Comparison of ENCODE assay signal across 9 mouse cellular contexts in the genomic region with DNA sequence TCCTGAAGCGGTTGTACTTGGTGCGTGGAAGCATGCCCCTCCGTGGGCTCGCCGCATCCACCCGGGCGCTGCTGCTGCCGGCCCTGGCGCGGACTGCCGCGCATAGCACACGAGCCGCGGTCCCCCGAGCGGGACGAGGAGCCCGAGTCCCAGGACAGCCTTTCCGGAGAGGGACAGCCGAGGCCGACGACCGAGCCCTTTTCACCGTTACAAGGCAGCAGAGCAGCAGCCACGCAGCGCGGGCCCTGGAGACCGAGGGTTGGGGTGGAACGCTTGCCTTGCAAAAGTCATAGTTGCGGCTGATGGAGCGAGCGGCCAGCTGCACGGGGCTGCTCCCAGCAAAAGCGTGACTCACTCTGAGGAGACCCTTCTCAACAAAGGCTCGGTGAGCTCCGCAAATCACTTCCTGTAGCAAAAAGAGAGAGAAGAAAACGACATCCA. TPM values are rescaled to one million over a fixed set of nuclear protein-coding genes. Genes with fewer than 3 reads are reported as not detected.
A peak's percentile ranks its signal among the peaks of the same experiment; 100 is the strongest.
DNase-seq lines count a peak whose midpoint lies in the region; ATAC-seq lines count a peak whose summit lies in the region.
"Had no signal": no experiment of that assay in that cellular context is flagged by ENCODE, and none has a peak within 500 bp of the region (broad histone marks: within the 10 kb centered on the region; RNA-seq: fewer than 3 reads in every experiment).

No protein-coding gene starts in this region.

- WGBS in kidney, embryonic 14.5 days, result under 1% methylated on average over 38 of the region's 38 CpGs
- under 1% methylated on average over 38 of the region's 38 CpGs for WGBS in embryonic facial prominence, embryonic 15.5 days
- under 1% methylated on average over 38 of the region's 38 CpGs for WGBS in hindbrain, embryonic 13.5 days
- 2% methylated on average over 38 of the region's 38 CpGs for WGBS in liver, embryonic 11.5 days

- no peaks in the 10 kb centered on the region for H3K9me3 ChIP-seq in kidney, embryonic 14.5 days (ENCODE audit: control insufficient read depth, low read length)
- H3K9me3 ChIP-seq in embryonic facial prominence, embryonic 15.5 days (replicated peaks), result no peaks in the 10 kb centered on the region
- H3K9me3 ChIP-seq in hindbrain, embryonic 13.5 days, result no peaks in the 10 kb centered on the region
- no peaks in the 10 kb centered on the region for H3K9me3 ChIP-seq in liver, embryonic 11.5 days (ENCODE audit: control insufficient read depth, low read length)

- H3K9ac ChIP-seq in kidney, embryonic 14.5 days (ENCODE audit: low read depth, low read length), result peak overlapping the region; percentile 46
- peak overlapping the region; percentile 37 for H3K9ac ChIP-seq in embryonic facial prominence, embryonic 15.5 days
- peak overlapping the region; percentile 84 for H3K9ac ChIP-seq in hindbrain, embryonic 13.5 days
- no peak overlapping the region for H3K9ac ChIP-seq in liver, embryonic 11.5 days (ENCODE audit: low read depth, low read length)

- H3K4me2 ChIP-seq in kidney, embryonic 14.5 days (replicated peaks; ENCODE audit: low read depth, low read length), result peak overlapping the region; percentile 79
- H3K4me2 ChIP-seq in embryonic facial prominence, embryonic 15.5 days (replicated peaks), result peak overlapping the region; percentile 96
- H3K4me2 ChIP-seq in hindbrain, embryonic 13.5 days, result peak overlapping the region; percentile 97
- peak overlapping the region; percentile 58 for H3K4me2 ChIP-seq in liver, embryonic 11.5 days

- ATAC-seq in kidney, embryonic 14.5 days (ENCODE audit: low FRiP score, low TSS enrichment), result 0 out of 2 replicates have a peak, but pooled peaks have one; percentile 14
- ATAC-seq in embryonic facial prominence, embryonic 15.5 days (ENCODE audit: insufficient number of reproducible peaks, low FRiP score, low TSS enrichment, low read depth), result 0 out of 2 replicates have a peak, but pooled peaks have one; percentile 9
- ATAC-seq in hindbrain, embryonic 13.5 days (ENCODE audit: low FRiP score), result no peak
- ATAC-seq in liver, embryonic 11.5 days (replicated peaks; ENCODE audit: low FRiP score), result no peak

- peak overlapping the region; percentile 40 for H3K4me3 ChIP-seq in kidney, embryonic 14.5 days (ENCODE audit: low read length)
- peak overlapping the region; percentile 52 for H3K4me3 ChIP-seq in embryonic facial prominence, embryonic 15.5 days (replicated peaks)
- H3K4me3 ChIP-seq in hindbrain, embryonic 13.5 days, result peak overlapping the region; percentile 58
- peak overlapping the region; percentile 34 for H3K4me3 ChIP-seq in liver, embryonic 11.5 days (ENCODE audit: low read depth, low read length)

- no peak for DNase-seq in kidney, postnatal 25 days
- DNase-seq in adrenal gland, postnatal 14 days, result peak; percentile 50
- DNase-seq in liver, embryonic 11.5 days (ENCODE audit: low spot score), result peak; percentile 51
- DNase-seq in right cerebral cortex, postnatal 14 days, result peak; percentile 33
- no peak for DNase-seq in thymus, postnatal 14 days

- peaks cover 8% of the 10 kb centered on the region for H3K4me1 ChIP-seq in kidney, embryonic 14.5 days (ENCODE audit: control insufficient read depth, insufficient read depth, low read length)
- H3K4me1 ChIP-seq in embryonic facial prominence, embryonic 15.5 days, result peaks cover 36% of the 10 kb centered on the region
- H3K4me1 ChIP-seq in hindbrain, embryonic 13.5 days (replicated peaks), result peaks cover 53% of the 10 kb centered on the region
- peaks cover 2% of the 10 kb centered on the region; the same call in 1 of the 2 replicates for H3K4me1 ChIP-seq in liver, embryonic 11.5 days (replicated peaks; ENCODE audit: control insufficient read depth, insufficient read depth, low read length)

- H3K36me3 ChIP-seq in kidney, embryonic 14.5 days (ENCODE audit: control insufficient read depth, insufficient read depth, low read length), result no peaks in the 10 kb centered on the region
- no peaks in the 10 kb centered on the region for H3K36me3 ChIP-seq in embryonic facial prominence, embryonic 15.5 days
- no peaks in the 10 kb centered on the region for H3K36me3 ChIP-seq in hindbrain, embryonic 13.5 days
- H3K36me3 ChIP-seq in liver, embryonic 11.5 days (ENCODE audit: control insufficient read depth, insufficient read depth, low read length), result no peaks in the 10 kb centered on the region

- H3K27me3 ChIP-seq in kidney, embryonic 14.5 days (ENCODE audit: control insufficient read depth, insufficient read depth, low read length), result peaks cover 62% of the 10 kb centered on the region
- peaks cover 47% of the 10 kb centered on the region for H3K27me3 ChIP-seq in embryonic facial prominence, embryonic 15.5 days
- H3K27me3 ChIP-seq in hindbrain, embryonic 13.5 days, result peaks cover 49% of the 10 kb centered on the region
- peaks cover 70% of the 10 kb centered on the region for H3K27me3 ChIP-seq in liver, embryonic 11.5 days (replicated peaks; ENCODE audit: control insufficient read depth, insufficient read depth, low read length)

- H3K27ac ChIP-seq in kidney, embryonic 14.5 days (ENCODE audit: low read depth, low read length), result no peak overlapping the region
- H3K27ac ChIP-seq in embryonic facial prominence, embryonic 15.5 days (replicated peaks), result no peak overlapping the region; the same call in 1 of the 2 replicates
- peak overlapping the region; percentile 44; the same call in 1 of the 2 replicates for H3K27ac ChIP-seq in hindbrain, embryonic 13.5 days
- no peak overlapping the region for H3K27ac ChIP-seq in liver, embryonic 11.5 days (ENCODE audit: low read depth, low read length)

RNA-seq across cellular contexts. Expression of a gene that starts 1.8 kb away (rescaled TPM):
- polyA plus RNA-seq in kidney, embryonic 14.5 days (2014; fragmentation: Nextera tagmentation; extraction: Ambion mirVana), result 0.11 and 0.12 TPM in 2 replicates
- 1.1 and 1.9 TPM in 2 replicates for total RNA-seq in adrenal gland, postnatal 14 days (2021)
- polyA plus RNA-seq in embryonic facial prominence, embryonic 15.5 days (2015; fragmentation: Nextera tagmentation; extraction: Ambion mirVana), result 1.1 and 1.4 TPM in 2 replicates
- 4.1 and 4.2 TPM in 2 replicates for polyA plus RNA-seq in hindbrain, embryonic 13.5 days (2015; fragmentation: Nextera tagmentation; extraction: Ambion mirVana)
- polyA plus RNA-seq in liver, embryonic 11.5 days (2014; fragmentation: Nextera tagmentation; extraction: Ambion mirVana), result not detected in 2 replicates
- polyA plus RNA-seq: liver, adult 2 months had no signal

Comparison
In these comparisons a context has a peak if more than half of its experiments do, and no peak if none do; other contexts are left out.
1. ATAC-seq: peak in kidney, embryonic 14.5 days (single experiment) and embryonic facial prominence, embryonic 15.5 days (single experiment); none in hindbrain, embryonic 13.5 days (single experiment) and liver, embryonic 11.5 days (single experiment).
2. DNase-seq: peak in adrenal gland, postnatal 14 days (single experiment), liver, embryonic 11.5 days (single experiment) and right cerebral cortex, postnatal 14 days (single experiment); none in kidney, postnatal 25 days (0 of 2) and thymus, postnatal 14 days (single experiment).
3. Peak in every context shown above with its lines, with median percentiles within 50 percentile points of each other: H3K4me2 ChIP-seq and H3K4me3 ChIP-seq.